In genomic region chr7:123503358-123503757, GRCm38 (mm10) we compare ENCODE assay signal across 9 mouse cellular contexts. TPM values are rescaled to one million over a fixed set of nuclear protein-coding genes. Genes with fewer than 3 reads are reported as not detected.
A peak's percentile ranks its signal among the peaks of the same experiment; 100 is the strongest.
DNase-seq lines count a peak whose midpoint lies in the region; ATAC-seq and TF ChIP-seq lines count a peak whose summit lies in the region.
"Had no signal": no experiment of that assay in that cellular context is flagged by ENCODE, and none has a peak within 500 bp of the region (broad histone marks: within the 10 kb centered on the region; RNA-seq: fewer than 3 reads in every experiment).

No protein-coding gene starts in this region.

- 17% methylated on average over 1 of the region's 1 CpGs for WGBS in lung, embryonic 14.5 days
- 48% methylated on average over 1 of the region's 1 CpGs for WGBS in hindbrain, embryonic 12.5 days
- 44% methylated on average over 1 of the region's 1 CpGs for WGBS in forebrain, embryonic 12.5 days

- H3K36me3 ChIP-seq in lung, embryonic 14.5 days (ENCODE audit: insufficient read depth): no peaks in the 10 kb centered on the region
- no peaks in the 10 kb centered on the region for H3K36me3 ChIP-seq in hindbrain, embryonic 12.5 days
- no peaks in the 10 kb centered on the region for H3K36me3 ChIP-seq in forebrain, embryonic 12.5 days (replicated peaks)
- H3K36me3 ChIP-seq: limb, embryonic 15.5 days had no signal

- H3K27ac ChIP-seq in lung, embryonic 14.5 days (ENCODE audit: low read depth): no peak overlapping the region
- no peak overlapping the region for H3K27ac ChIP-seq in hindbrain, embryonic 12.5 days
- no peak overlapping the region for H3K27ac ChIP-seq in forebrain, embryonic 12.5 days
- H3K27ac ChIP-seq: limb, embryonic 15.5 days had no signal

- no peaks in the 10 kb centered on the region for H3K4me1 ChIP-seq in lung, embryonic 14.5 days (ENCODE audit: insufficient read depth)
- H3K4me1 ChIP-seq in hindbrain, embryonic 12.5 days: peaks cover 18% of the 10 kb centered on the region
- peaks cover 26% of the 10 kb centered on the region for H3K4me1 ChIP-seq in forebrain, embryonic 12.5 days

- no peaks in the 10 kb centered on the region for H3K27me3 ChIP-seq in lung, embryonic 14.5 days (ENCODE audit: insufficient read depth, low read length)
- H3K27me3 ChIP-seq in hindbrain, embryonic 12.5 days: no peaks in the 10 kb centered on the region
- H3K27me3 ChIP-seq in forebrain, embryonic 12.5 days: no peaks in the 10 kb centered on the region
- H3K27me3 ChIP-seq: limb, embryonic 15.5 days had no signal

- no peak overlapping the region for H3K9ac ChIP-seq in lung, embryonic 14.5 days
- no peak overlapping the region for H3K9ac ChIP-seq in hindbrain, embryonic 12.5 days
- no peak overlapping the region for H3K9ac ChIP-seq in forebrain, embryonic 12.5 days
- H3K9ac ChIP-seq: limb, embryonic 15.5 days had no signal

- DNase-seq in lung, embryonic 14.5 days: peak; percentile 90
- DNase-seq in lung, postnatal 25 days (ENCODE audit: low spot score): no peak
- DNase-seq in adrenal gland, postnatal 14 days: peak; percentile 71
- DNase-seq in kidney, postnatal 25 days: peak; percentile 43 to 75
- DNase-seq in thymus, postnatal 14 days: peak; percentile 28
- DNase-seq in cerebellum, adult 11-12 months: no peak

- no peak overlapping the region for H3K4me3 ChIP-seq in lung, embryonic 14.5 days (ENCODE audit: low read depth, low read length)
- H3K4me3 ChIP-seq in hindbrain, embryonic 12.5 days: no peak overlapping the region
- H3K4me3 ChIP-seq in forebrain, embryonic 12.5 days (replicated peaks): no peak overlapping the region
- H3K4me3 ChIP-seq: limb, embryonic 15.5 days had no signal

- H3K9me3 ChIP-seq in lung, embryonic 14.5 days (ENCODE audit: low read depth, low read length): peaks cover 4% of the 10 kb centered on the region; the same call in 1 of the 2 replicates
- H3K9me3 ChIP-seq in hindbrain, embryonic 12.5 days (replicated peaks): peaks cover 9% of the 10 kb centered on the region; the same call in 1 of the 2 replicates
- no peaks in the 10 kb centered on the region for H3K9me3 ChIP-seq in forebrain, embryonic 12.5 days
- H3K9me3 ChIP-seq: limb, embryonic 15.5 days had no signal

- no peak for TF ChIP-seq CTCF in lung, embryonic 14.5 days (IDR thresholded peaks at IDR 0.05; ENCODE audit: low read depth)

- no peak for ATAC-seq in lung, embryonic 14.5 days (ENCODE audit: insufficient read depth)
- no peak for ATAC-seq in hindbrain, embryonic 12.5 days (ENCODE audit: low FRiP score)
- no peak for ATAC-seq in forebrain, embryonic 12.5 days (ENCODE audit: low FRiP score)

- no peak overlapping the region for H3K4me2 ChIP-seq in lung, embryonic 14.5 days
- no peak overlapping the region for H3K4me2 ChIP-seq in hindbrain, embryonic 12.5 days (replicated peaks)
- H3K4me2 ChIP-seq in forebrain, embryonic 12.5 days: no peak overlapping the region
- H3K4me2 ChIP-seq: limb, embryonic 15.5 days had no signal

RNA-seq across cellular contexts. Expression of gene Zkscan2, which starts 3.1 kb away (rescaled TPM):
- polyA plus RNA-seq in lung, embryonic 14.5 days (2014; fragmentation: Nextera tagmentation; extraction: Ambion mirVana): 2.2 and 3.3 TPM in 2 replicates
- 1.4 and 2.0 TPM in 2 replicates for total RNA-seq in adrenal gland, postnatal 14 days (2021)
- polyA plus RNA-seq in hindbrain, embryonic 12.5 days (2016; fragmentation: Nextera tagmentation; extraction: Ambion mirVana): 11.2 and 12.1 TPM in 2 replicates
- 11.0 TPM in 2 replicates for polyA plus RNA-seq in forebrain, embryonic 12.5 days (2016; fragmentation: Nextera tagmentation; extraction: Ambion mirVana)

RNA-seq across cellular contexts. Expression of gene Aqp8, which starts 41.3 kb away (rescaled TPM):
- polyA plus RNA-seq in lung, embryonic 14.5 days (2014; fragmentation: Nextera tagmentation; extraction: Ambion mirVana): not detected in 2 replicates
- total RNA-seq in adrenal gland, postnatal 14 days (2021): 0.41 and 3.9 TPM in 2 replicates
- polyA plus RNA-seq in hindbrain, embryonic 12.5 days (2016; fragmentation: Nextera tagmentation; extraction: Ambion mirVana): 0.34 and 0.53 TPM in 2 replicates
- polyA plus RNA-seq in forebrain, embryonic 12.5 days (2016; fragmentation: Nextera tagmentation; extraction: Ambion mirVana): 0.22 and 0.56 TPM in 2 replicates
- polyA plus RNA-seq: limb, embryonic 15.5 days had no signal

Comparison
In these comparisons a context has a peak if more than half of its experiments do, and no peak if none do; other contexts are left out.
1. DNase-seq: peak in lung, embryonic 14.5 days (single experiment), adrenal gland, postnatal 14 days (single experiment), kidney, postnatal 25 days (2 of 2) and thymus, postnatal 14 days (single experiment); none in lung, postnatal 25 days (single experiment) and cerebellum, adult 11-12 months (single experiment).